Comparison of ENCODE assay signal across 17 mouse cellular contexts in the genomic region with DNA sequence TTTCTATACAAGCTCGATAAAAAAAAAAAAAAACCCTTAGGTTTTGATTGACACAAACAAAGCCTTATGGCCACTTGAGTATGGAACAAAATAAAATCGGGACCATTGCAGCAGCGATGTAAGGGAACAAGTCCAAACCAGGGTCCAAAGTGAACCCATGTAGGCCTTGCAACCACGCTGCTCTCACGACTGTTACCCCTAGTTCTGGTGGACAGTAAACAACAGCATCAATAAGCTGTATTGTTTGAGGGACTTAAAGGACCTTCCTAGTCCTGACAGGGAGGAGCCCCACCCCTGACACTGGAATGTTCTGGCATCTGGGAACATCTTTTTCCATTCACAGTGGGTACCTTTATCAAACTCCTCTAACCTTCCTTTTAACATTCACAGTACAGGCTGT.
"Had no signal": no experiment of that assay in that cellular context is flagged by ENCODE, and none has a peak within 500 bp of the region (broad histone marks: within the 10 kb centered on the region; RNA-seq: fewer than 3 reads in every experiment).

No protein-coding gene starts in this region.

- H3K27ac ChIP-seq: kidney, postnatal 0 days; left cerebral cortex, adult 2 months; limb, embryonic 12.5 days; limb, embryonic 15.5 days; liver, embryonic 14.5 days; macrophage; midbrain, embryonic 10.5 days had no signal

- H3K4me1 ChIP-seq: limb, embryonic 12.5 days; limb, embryonic 15.5 days had no signal

- H3K4me3 ChIP-seq: left cerebral cortex, adult 2 months; limb, embryonic 12.5 days; limb, embryonic 15.5 days; megakaryocyte, embryonic 14.5 days; midbrain, embryonic 10.5 days had no signal

- H3K9ac ChIP-seq: limb, embryonic 12.5 days; limb, embryonic 15.5 days; liver, embryonic 14.5 days; liver, postnatal 0 days; lung, embryonic 14.5 days had no signal

- H3K27me3 ChIP-seq: limb, embryonic 12.5 days; limb, embryonic 15.5 days had no signal

- DNase-seq: layer of hippocampus, postnatal 36 days; left cerebral cortex, postnatal 4 days; liver, postnatal 0 days; lung, embryonic 14.5 days; midbrain, embryonic 14.5 days; thymus, adult 18-20 months; thymus, postnatal 36 days had no signal

- H3K36me3 ChIP-seq: limb, embryonic 12.5 days; limb, embryonic 15.5 days; midbrain, embryonic 10.5 days had no signal

- H3K9me3 ChIP-seq: limb, embryonic 12.5 days; limb, embryonic 15.5 days; megakaryocyte, embryonic 14.5 days; midbrain, embryonic 10.5 days had no signal

- ATAC-seq: liver, postnatal 0 days; lung, postnatal 0 days had no signal

- H3K4me2 ChIP-seq: limb, embryonic 12.5 days; limb, embryonic 15.5 days; liver, embryonic 11.5 days; lung, embryonic 14.5 days had no signal
